Mouse (Mus musculus): ENCODE data around the gene Als2.

- TF ChIP-seq CTCF (IDR thresholded peaks at IDR 0.05; ENCODE audit: borderline replicate concordance, insufficient read depth, low read depth, low read length): no peak
- TF ChIP-seq POLR2A (IDR thresholded peaks at IDR 0.05; ENCODE audit: borderline replicate concordance, insufficient read depth, low read length): no peak
Observed at GRCm38 (mm10) chr1:59221591-59221990, 15.4 kb downstream of the Als2 start.

Data from cerebellum, adult 2 months (tissue).